Mouse (Mus musculus) kidney, postnatal 0 days (tissue): Measurements from ENCODE around the gene Hyou1. TPM values are rescaled to one million over a fixed set of nuclear protein-coding genes. Genes with fewer than 3 reads are reported as not detected.

Source experiments
- ATAC-seq: fragments of 200-750 bp; cut with Nextera tagmentation; replicated peaks from 2 replicates; pipeline ENCODE4 v1.8.0; 2017; ENCODE audit warnings: low read depth, moderate number of reproducible peaks, moderate TSS enrichment, moderate library complexity; ENCODE audit not compliant: low FRiP score
- DNase-seq: peaks from one replicate; pipeline ENCODE4 v3.0.0-alpha.2; 2016; ENCODE audit warnings: low spot score
- H3K27ac ChIP-seq: fragments of 300-500 bp; sonication (generic); 2 replicates; pipeline ENCODE4 v1.5.1; 2014; ENCODE audit warnings: mild to moderate bottlenecking
- H3K27me3 ChIP-seq: fragments of 300-500 bp; sonication (generic); 2 replicates; pipeline ENCODE4 v1.6.1; 2014; ENCODE audit warnings: low read length, mixed read lengths; ENCODE audit not compliant: insufficient read depth
- H3K36me3 ChIP-seq: fragments of 300-500 bp; sonication (generic); 2 replicates; pipeline ENCODE4 v1.6.1; 2014; ENCODE audit warnings: low read length, mixed read lengths; ENCODE audit not compliant: insufficient read depth
- H3K4me1 ChIP-seq: fragments of 300-500 bp; sonication (generic); replicated peaks from 2 replicates; pipeline ENCODE4 v1.6.1; 2014; ENCODE audit warnings: antibody characterized with exemption, low read length, mixed read lengths; ENCODE audit not compliant: insufficient read depth
- H3K4me2 ChIP-seq: fragments of 300-500 bp; sonication (generic); 2 replicates; pipeline ENCODE4 v1.6.1; 2014; ENCODE audit warnings: mild to moderate bottlenecking, low read length, moderate library complexity, mixed read lengths
- H3K4me3 ChIP-seq: fragments of 300-500 bp; sonication (generic); replicated peaks from 2 replicates; pipeline ENCODE4 v1.5.1; 2014; ENCODE audit warnings: low read depth, low read length
- H3K9ac ChIP-seq: fragments of 300-500 bp; sonication (generic); 2 replicates; pipeline ENCODE4 v1.6.1; 2014; ENCODE audit warnings: low read depth, low read length
- H3K9me3 ChIP-seq: fragments of 300-500 bp; sonication (generic); replicated peaks from 2 replicates; pipeline ENCODE4 v1.6.1; 2016; ENCODE audit warnings: low read length, inconsistent platforms, mixed read lengths
- CTCF ChIP-seq: IDR thresholded peaks from 2 replicates; pipeline ENCODE4 v1.5.1; 2016; ENCODE audit warnings: antibody characterized with exemption, low read depth, mild to moderate bottlenecking, moderate library complexity
- WGBS: fragments of 180-500 bp; shearing (Covaris S2); extraction: QIAGEN DNeasy Blood & Tissue Kit; methylation state at CpG from one replicate; pipeline ENCODE4 v1.1.7; 2014; 5-methylcytosine and 5-hydroxymethylcytosine counted together
- polyA plus RNA-seq: library from polyadenylated mRNA; unstranded; fragments of >200 nt; fragmentation: Nextera tagmentation; extraction: Ambion mirVana; gene quantifications from 2 replicates; pipeline ENCODE4 v1.2.1, GENCODE M21; 2015

The Hyou1 gene
- polyA plus RNA-seq, 1 experiment from 2014 or later, result 22.1 TPM

DNA sequence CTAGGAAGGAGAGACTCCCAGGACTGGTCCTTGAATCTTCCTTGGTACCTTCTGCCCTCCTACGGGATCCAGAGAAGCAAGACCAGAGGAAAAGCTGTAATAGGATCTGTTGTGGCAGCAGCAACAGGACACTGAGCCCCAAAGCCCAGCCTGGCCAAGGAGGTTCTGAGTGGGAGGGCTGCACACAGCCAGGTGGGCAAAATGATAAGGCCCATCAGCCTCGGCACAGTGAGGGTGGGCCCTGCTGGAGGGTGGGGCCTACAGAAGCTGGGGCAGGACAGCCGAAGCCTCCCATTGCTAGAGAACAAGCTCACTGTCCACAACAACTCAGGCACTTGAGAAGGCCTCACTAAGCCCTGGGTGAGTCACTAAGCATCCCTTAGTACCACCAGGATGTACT, 37.1 kb upstream of the Hyou1 start:
- H3K4me1 ChIP-seq, result peaks cover 6% of the 10 kb centered on the region; the same call in 1 of the 2 replicates
- H3K36me3 ChIP-seq, result peaks cover 7% of the 10 kb centered on the region; the same call in 1 of the 2 replicates
- no peak overlapping the region for H3K4me2 ChIP-seq
- no peaks in the 10 kb centered on the region for H3K27me3 ChIP-seq
- no peak overlapping the region for H3K27ac ChIP-seq
- H3K4me3 ChIP-seq, result no peak overlapping the region
- ATAC-seq (no peak), DNase-seq (no peak)
- H3K9ac ChIP-seq, result no peak overlapping the region
- no peaks in the 10 kb centered on the region for H3K9me3 ChIP-seq
- TF ChIP-seq CTCF, result no peak
- 44% methylated on average over 3 of the region's 3 CpGs for WGBS

DNA sequence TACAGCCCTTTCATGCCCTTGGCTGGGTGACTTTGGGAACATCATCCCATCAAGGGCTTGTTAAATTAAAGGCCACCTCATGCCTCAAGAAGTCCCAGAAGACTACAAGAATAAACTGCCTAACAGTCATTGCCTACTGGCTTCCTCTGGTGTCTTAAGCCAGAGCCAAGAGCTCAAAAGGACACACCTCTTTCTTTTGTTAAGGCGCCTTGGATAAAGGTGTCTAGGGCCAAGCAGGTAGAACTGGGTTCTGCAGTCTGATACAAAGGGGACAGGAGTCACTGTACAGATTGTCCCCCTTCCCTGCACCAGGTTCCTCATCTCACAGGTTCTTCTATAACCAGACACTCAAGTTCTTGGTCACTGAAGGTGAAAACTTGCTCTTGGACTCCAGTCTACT, 36.7 kb upstream of the Hyou1 start:
- peak overlapping the region; percentile 68; the same call in 1 of the 2 replicates for H3K4me2 ChIP-seq
- H3K4me1 ChIP-seq, result peaks cover 5% of the 10 kb centered on the region; the same call in 1 of the 2 replicates
- no peak overlapping the region for H3K27ac ChIP-seq
- DNase-seq (no peak), ATAC-seq (no peak)
- 0 out of 2 replicates have a peak overlapping the region, but pooled peaks have one; percentile 63 for H3K9ac ChIP-seq
- no peak for TF ChIP-seq CTCF
- WGBS, result 78% methylated on average over 1 of the region's 1 CpGs
- no peaks in the 10 kb centered on the region for H3K9me3 ChIP-seq
- H3K36me3 ChIP-seq, result peaks cover 6% of the 10 kb centered on the region; the same call in 1 of the 2 replicates
- H3K27me3 ChIP-seq, result no peaks in the 10 kb centered on the region
- no peak overlapping the region for H3K4me3 ChIP-seq

DNA sequence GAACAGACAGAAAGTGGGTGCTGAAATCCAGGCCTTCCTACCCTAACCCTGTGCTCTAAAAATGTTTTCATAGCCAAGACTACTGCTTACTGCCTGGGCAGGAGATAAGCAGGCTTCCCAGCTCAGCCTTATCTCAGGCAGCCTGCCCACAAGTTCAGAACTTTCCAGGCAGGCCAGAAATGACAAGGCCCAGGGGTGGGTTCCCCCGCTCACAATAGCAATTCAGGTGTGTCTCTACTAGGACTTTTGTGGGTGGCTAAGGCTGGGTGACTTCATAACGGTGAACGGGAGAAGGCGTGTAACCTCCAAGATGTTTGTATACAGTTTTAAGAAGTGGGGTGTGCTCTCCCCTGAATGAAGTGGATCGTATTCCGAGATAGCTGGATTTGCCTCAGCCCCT, 36.0 kb upstream of the Hyou1 start:
- 3% methylated on average over 6 of the region's 6 CpGs for WGBS
- H3K4me2 ChIP-seq, result peak overlapping the region; percentile 68
- no peak for DNase-seq
- peaks cover 10% of the 10 kb centered on the region for H3K36me3 ChIP-seq
- no peak for TF ChIP-seq CTCF
- peak overlapping the region; percentile 89; the same call in 1 of the 2 replicates for H3K27ac ChIP-seq
- ATAC-seq, result no peak
- H3K4me3 ChIP-seq, result peak overlapping the region; percentile 60
- no peaks in the 10 kb centered on the region for H3K9me3 ChIP-seq
- peak overlapping the region; percentile 63 for H3K9ac ChIP-seq
- peaks cover 5% of the 10 kb centered on the region; the same call in 1 of the 2 replicates for H3K4me1 ChIP-seq
- no peaks in the 10 kb centered on the region for H3K27me3 ChIP-seq

DNA sequence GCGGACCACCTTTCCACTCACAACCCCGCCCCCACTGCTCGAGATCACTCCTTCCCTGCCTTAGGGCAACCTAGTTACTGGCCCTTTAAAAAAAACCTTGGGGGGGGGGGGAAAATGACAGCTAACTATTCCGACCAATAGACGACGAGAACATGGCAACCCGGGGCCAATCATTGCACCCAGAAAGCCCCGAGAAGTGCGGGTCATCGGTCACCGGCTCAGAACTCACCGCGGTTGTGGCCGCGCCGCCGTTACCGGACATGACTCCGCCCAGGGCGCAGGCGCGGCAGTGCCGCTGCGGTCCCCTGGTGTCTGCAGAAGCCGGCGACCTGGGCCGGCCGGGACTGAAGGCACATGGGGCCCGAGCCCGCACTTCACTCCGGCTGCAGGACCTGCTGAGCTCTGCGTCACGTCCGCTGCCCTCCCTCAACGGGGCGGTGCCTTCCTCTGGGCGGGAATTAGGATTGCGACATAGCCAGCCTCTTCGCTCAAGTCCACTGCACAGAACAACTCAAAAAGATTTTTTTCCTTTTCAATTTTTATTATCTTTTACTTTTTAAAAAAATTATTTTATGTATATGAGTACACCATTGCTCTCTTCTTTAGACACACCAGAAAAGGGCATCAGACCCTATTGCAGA, 35.4 kb upstream of the Hyou1 start, which contains the start of gene Hmbs:
Gene Hmbs, minus strand, starts transcription at position 448 of the 641 bp plus-strand sequence.
- ATAC-seq, result peak; percentile 92
- no peak for TF ChIP-seq CTCF
- Histone ChIP-seq H3K36me3 (peaks cover 14% of the 10 kb centered on the region), H3K27me3 (no peaks in the 10 kb centered on the region), H3K4me2 (peak within 1 kb of the TSS; percentile 68), H3K27ac (peak within 1 kb of the TSS; percentile 89), H3K9me3 (no peaks in the 10 kb centered on the region), H3K9ac (peak within 1 kb of the TSS; percentile 63), H3K4me1 (peaks cover 5% of the 10 kb centered on the region; the same call in 1 of the 2 replicates), H3K4me3 (peak within 1 kb of the TSS; percentile 60)
- peak; percentile 96 for DNase-seq
- under 1% methylated on average over 39 of the region's 39 CpGs for WGBS

DNA sequence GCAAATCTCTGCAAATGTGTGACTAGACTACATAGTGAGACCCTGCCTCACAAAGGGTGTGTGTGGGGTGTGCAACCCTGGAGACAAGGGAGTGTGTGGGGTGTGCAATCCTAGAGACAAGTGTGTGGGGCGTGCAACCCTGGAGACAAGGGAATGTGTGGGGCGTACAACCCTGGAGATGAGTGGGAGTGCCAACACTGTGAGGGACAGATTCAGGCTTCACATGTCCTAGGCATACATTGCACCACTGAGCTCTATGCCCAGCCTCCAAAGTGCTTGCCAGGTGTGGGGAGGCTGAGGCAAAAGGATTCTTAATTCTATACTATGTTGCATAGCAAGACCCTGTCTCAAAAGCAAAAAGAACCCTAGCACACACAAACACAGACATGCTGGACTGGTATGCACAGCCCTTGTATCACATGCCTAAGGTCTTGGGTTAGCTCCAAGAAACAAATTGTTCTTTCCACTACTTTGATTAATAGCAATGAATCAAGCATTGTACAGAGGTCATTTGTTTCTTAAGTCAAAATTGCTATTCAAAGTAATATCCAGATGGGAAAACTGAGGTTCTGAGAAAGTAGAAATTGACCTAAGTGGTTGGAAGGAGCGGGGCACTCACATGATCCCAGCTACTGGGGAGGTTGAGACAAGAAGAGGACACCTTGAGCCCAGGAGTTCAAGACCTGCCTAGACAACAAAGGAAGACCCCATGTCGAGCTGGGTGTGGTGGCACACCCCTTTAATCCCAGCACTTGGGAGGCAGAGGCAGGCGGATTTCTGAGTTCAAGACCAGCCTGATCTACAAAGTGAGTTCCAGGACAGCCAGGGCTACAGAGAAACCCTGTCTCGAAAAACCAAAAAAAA, 33.5 kb upstream of the Hyou1 start:
- Histone ChIP-seq H3K4me1 (peaks cover 5% of the 10 kb centered on the region; the same call in 1 of the 2 replicates), H3K36me3 (peaks cover 23% of the 10 kb centered on the region), H3K9me3 (no peaks in the 10 kb centered on the region), H3K27ac (no peak overlapping the region), H3K4me2 (no peak overlapping the region), H3K4me3 (no peak overlapping the region), H3K27me3 (no peaks in the 10 kb centered on the region), H3K9ac (no peak overlapping the region)
- WGBS, result 81% methylated on average over 6 of the region's 6 CpGs
- DNase-seq (no peak), ATAC-seq (no peak)
- no peak for TF ChIP-seq CTCF

DNA sequence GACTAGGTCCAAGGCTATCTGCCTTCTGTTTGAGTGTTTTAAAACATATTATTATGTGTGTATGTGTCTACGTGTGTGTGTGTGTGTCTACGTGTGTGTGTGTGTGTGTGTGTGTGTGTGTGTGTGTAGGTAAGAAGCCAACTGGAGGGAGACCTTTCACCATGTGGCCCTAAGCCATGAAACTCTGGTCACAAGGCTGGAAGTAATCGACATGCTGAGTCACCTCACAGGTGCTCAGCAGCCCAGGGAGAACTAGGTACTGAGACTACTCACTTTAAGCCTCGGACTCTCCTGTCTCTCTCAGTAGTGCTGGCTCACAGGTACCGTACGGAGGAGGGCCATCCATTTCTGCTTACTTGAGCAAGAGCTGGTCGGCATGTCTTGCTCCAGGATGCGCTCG, 32.1 kb upstream of the Hyou1 start:
- no peak for TF ChIP-seq CTCF
- Histone ChIP-seq H3K27ac (no peak overlapping the region), H3K27me3 (no peaks in the 10 kb centered on the region), H3K9ac (no peak overlapping the region), H3K9me3 (no peaks in the 10 kb centered on the region), H3K4me1 (peaks cover 5% of the 10 kb centered on the region; the same call in 1 of the 2 replicates), H3K36me3 (peaks cover 30% of the 10 kb centered on the region), H3K4me3 (no peak overlapping the region), H3K4me2 (no peak overlapping the region)
- WGBS, result 91% methylated on average over 9 of the region's 9 CpGs
- DNase-seq, result no peak
- ATAC-seq, result no peak
